Mouse (Mus musculus) heart, embryonic 10.5 days (tissue): ENCODE measurements around the gene Fezf2. TPM values are rescaled to one million over a fixed set of nuclear protein-coding genes. Genes with fewer than 3 reads are reported as not detected.
A peak's percentile ranks its signal among the peaks of the same experiment; 100 is the strongest.

Experiments
- DNase-seq: peaks from one replicate; pipeline ENCODE4 v3.0.0-alpha.2; 2017; ENCODE audit warnings: low spot score
- H3K27ac ChIP-seq: fragments of 300-500 bp; sonication (generic); 2 replicates; pipeline ENCODE4 v1.5.1; 2016; ENCODE audit warnings: mild to moderate bottlenecking
- H3K27me3 ChIP-seq: fragments of 300-500 bp; sonication (generic); 2 replicates; pipeline ENCODE4 v1.6.1; 2016; ENCODE audit warnings: mild to moderate bottlenecking; ENCODE audit not compliant: poor library complexity, insufficient read depth, severe bottlenecking
- H3K36me3 ChIP-seq: fragments of 300-500 bp; sonication (generic); 2 replicates; pipeline ENCODE4 v1.6.1; 2016; ENCODE audit warnings: mild to moderate bottlenecking, moderate library complexity
- H3K4me1 ChIP-seq: fragments of 300-500 bp; sonication (generic); 2 replicates; pipeline ENCODE4 v1.6.1; 2016; ENCODE audit warnings: mild to moderate bottlenecking
- H3K4me3 ChIP-seq: fragments of 300-500 bp; sonication (generic); 2 replicates; pipeline ENCODE4 v1.5.1; 2016; ENCODE audit warnings: mild to moderate bottlenecking, moderate library complexity
- H3K9me3 ChIP-seq: fragments of 300-500 bp; sonication (generic); 2 replicates; pipeline ENCODE4 v1.6.1; 2016; ENCODE audit warnings: mild to moderate bottlenecking, moderate library complexity
- WGBS: fragments of 180-500 bp; shearing (Covaris S2); methylation state at CpG from one replicate; pipeline ENCODE4 v1.1.7; 2016; 5-methylcytosine and 5-hydroxymethylcytosine counted together
- polyA plus RNA-seq: library from polyadenylated mRNA; unstranded; fragments of >200 nt; fragmentation: Nextera tagmentation; extraction: Ambion mirVana; gene quantifications from 2 replicates; pipeline ENCODE4 v1.2.1, GENCODE M21; 2016

The Fezf2 gene
- polyA plus RNA-seq, 1 experiment from 2014 or later, result not detected

DNA sequence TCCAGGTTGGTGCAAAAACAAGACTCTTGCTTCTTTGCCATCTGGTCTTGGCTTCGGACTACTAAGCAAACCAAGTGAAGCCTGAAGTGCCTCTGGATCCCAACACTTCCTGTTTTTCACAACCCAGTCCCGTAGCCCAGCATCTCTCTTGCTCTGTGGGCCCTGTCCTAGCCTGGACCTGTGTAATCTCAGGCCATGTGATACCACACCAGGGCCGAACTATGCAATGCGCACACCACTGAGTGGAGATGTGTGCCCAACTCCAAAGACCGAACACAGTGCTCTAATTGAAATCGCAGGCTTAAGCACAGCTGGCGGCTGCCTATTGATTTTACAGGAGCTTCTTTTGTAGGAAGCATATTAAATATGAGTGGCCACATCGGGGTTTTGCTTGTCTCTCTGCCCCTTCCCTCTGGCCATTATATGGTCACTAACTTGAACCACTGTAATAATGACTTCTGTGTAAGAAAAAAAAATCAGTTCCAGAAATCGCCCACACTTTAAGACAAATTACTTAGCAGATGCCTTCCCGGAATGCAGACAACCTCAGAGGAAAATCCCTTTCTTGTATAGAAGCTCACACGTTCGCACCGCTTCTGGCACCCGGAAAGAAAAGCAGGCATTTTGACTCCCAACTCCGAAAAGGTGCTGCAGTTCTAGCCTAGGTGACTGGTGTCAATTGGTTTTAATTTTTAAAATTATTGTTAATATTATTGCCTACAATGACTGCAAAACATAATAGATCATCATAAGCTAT is 1.5 kb upstream of the Fezf2 start:
- 6% methylated on average over 15 of the region's 15 CpGs for WGBS
- Histone ChIP-seq H3K9me3 (no peaks in the 10 kb centered on the region), H3K36me3 (no peaks in the 10 kb centered on the region), H3K4me3 (no peak overlapping the region), H3K4me1 (peaks cover 20% of the 10 kb centered on the region), H3K27ac (no peak overlapping the region), H3K27me3 (peaks cover 100% of the 10 kb centered on the region)
- no peak for DNase-seq

DNA sequence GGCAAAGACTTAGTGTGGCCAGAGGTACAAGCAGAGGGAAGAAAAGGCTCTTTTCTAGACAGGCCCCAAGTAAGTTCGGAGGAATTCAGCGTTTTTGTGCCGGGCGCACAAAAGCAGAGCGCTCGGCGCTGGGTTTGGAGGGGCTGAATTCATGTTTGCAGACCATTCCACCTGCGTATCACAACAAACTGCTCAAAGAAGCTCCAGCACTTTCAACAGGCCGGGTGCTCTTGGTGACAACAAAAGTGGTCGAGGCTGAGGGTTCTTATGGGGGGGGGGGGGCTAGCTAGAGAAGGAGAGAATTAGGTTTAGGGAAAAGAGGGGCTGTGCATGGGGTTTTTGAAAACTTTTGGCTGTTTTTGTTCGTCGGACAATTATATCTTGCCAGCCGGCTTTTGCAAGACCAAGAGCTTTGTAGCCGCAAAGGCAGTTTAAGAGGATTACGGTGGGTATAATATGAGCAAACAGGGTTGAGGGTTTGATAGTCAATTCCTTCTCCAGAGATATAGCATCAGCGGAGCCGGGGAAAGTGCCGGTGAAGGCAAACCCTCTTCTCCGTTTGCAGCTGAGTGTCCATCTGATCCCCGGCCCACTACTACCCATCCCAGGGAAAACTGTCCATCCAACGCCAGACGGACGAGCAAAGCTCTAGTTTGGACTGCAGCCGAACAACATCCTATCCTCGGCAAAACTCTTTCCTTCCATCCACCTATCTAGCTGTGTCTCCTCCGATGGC is 956 bp downstream of the Fezf2 start:
- Histone ChIP-seq H3K36me3 (no peaks in the 10 kb centered on the region), H3K27me3 (peaks cover 99% of the 10 kb centered on the region), H3K4me1 (peaks cover 23% of the 10 kb centered on the region), H3K4me3 (peak overlapping the region; percentile 39), H3K9me3 (no peaks in the 10 kb centered on the region), H3K27ac (no peak overlapping the region)
- DNase-seq, result no peak
- 2% methylated on average over 26 of the region's 26 CpGs for WGBS

DNA sequence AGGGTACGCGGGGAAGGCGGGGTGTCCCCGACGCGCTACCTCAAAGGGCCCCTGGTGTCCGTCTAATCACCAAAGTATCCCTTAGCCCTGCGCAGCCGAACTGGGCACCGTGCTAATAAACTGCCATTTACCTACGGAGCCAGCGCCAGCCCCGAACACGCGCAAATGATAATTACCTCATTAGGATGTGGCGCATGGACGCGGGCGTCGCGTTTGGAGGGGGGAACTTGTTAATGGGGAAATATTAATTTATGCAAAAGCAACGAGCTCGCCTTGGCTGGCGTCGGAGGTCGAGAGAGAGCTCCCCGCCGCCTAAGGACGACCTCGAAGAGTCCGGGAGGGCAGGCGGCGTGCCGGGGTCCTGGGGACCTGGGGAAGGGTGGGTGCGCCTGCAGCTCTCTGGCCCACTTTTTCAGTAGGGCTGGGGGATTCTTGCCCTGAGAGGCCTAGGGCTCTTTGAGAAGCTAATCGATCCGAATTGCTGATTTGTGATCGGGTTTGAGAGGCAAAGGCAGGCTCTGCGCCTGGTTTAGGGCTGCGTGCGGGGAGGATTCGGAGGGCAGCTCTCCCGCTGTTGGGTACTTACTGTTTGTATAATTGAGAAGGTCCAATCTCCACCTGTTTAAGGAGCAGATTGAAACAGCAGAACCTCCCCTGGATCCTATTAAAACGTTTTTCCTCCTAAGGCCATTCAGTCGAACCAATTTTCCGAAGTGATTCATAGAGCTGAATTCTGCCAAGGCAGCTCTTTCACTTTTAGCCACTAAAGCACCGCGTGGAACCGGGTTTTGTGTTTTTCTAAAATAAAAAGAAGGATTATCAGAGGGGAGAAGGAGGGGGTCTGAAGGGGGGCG is 1.8 kb downstream of the Fezf2 start:
- no peak for DNase-seq
- peaks cover 23% of the 10 kb centered on the region for H3K4me1 ChIP-seq
- no peak overlapping the region for H3K27ac ChIP-seq
- no peaks in the 10 kb centered on the region for H3K9me3 ChIP-seq
- H3K36me3 ChIP-seq, result no peaks in the 10 kb centered on the region
- peaks cover 99% of the 10 kb centered on the region for H3K27me3 ChIP-seq
- peak overlapping the region; percentile 39 for H3K4me3 ChIP-seq
- WGBS, result under 1% methylated on average over 50 of the region's 50 CpGs

DNA sequence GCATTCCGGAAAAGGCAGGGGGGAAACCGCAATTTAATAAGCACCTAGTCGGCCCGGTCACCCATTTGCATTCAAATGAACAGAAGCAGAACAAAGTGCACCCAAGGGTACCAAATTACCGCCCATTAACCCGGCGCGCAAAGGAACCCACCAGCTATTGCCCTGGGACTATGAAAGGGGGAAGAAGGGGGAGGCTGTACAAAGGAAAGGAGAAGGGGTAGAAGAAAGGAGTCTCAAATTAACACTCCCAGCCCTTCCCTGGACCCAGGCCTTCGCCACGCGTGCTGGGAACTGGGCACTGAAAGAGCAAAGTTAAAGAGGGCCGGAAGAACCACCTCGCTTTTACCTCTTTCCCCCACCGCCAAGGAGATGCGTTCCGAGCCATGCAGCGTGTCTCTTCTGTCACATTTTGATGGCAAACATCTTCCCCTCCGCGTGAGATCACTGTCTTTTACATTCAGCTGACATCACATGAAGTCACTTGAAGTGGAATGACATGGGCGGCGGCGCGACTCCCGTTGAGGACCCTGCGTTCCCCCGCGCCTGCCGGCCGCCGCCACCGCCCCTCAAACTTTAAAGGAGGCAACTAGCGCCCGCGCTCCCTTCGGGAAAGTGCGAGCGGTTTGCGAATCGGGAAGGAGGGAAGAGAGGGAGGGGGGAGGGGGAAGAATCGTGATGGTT is 2.6 kb downstream of the Fezf2 start:
- Histone ChIP-seq H3K4me3 (peak overlapping the region; percentile 39), H3K36me3 (no peaks in the 10 kb centered on the region), H3K27me3 (peaks cover 99% of the 10 kb centered on the region), H3K9me3 (no peaks in the 10 kb centered on the region), H3K4me1 (peaks cover 28% of the 10 kb centered on the region), H3K27ac (no peak overlapping the region)
- peak; percentile 63 for DNase-seq
- WGBS, result under 1% methylated on average over 40 of the region's 40 CpGs

DNA sequence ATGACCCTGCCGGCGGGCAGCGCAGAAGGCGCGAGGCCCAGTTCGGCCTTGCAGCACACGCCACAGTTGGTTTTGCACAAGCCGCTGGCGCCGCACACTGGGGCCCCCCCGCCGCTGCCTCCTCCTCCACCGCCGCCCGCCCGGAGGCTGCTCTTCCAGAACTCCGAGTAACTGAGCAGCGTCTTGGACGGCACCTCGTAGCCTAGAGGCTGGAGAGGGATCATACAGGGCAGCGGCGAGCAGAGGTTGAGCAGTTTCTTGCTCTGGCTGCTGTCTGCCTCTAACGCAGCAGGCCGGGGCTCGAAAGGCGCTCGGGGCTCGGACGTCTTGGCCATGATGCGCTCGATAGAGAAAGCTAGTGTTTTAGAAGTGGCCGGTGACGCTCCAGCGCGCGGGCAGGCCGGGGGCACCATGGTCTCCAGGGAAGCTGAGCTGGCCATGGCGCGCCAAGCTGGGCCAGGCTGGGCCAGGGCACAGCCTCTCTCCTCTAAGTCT is 3.2 kb downstream of the Fezf2 start:
- DNase-seq, result peak; percentile 76
- under 1% methylated on average over 39 of the region's 39 CpGs for WGBS
- no peaks in the 10 kb centered on the region for H3K9me3 ChIP-seq
- peaks cover 99% of the 10 kb centered on the region for H3K27me3 ChIP-seq
- H3K4me3 ChIP-seq, result peak overlapping the region; percentile 37
- H3K4me1 ChIP-seq, result peaks cover 32% of the 10 kb centered on the region
- no peak overlapping the region for H3K27ac ChIP-seq
- no peaks in the 10 kb centered on the region for H3K36me3 ChIP-seq

DNA sequence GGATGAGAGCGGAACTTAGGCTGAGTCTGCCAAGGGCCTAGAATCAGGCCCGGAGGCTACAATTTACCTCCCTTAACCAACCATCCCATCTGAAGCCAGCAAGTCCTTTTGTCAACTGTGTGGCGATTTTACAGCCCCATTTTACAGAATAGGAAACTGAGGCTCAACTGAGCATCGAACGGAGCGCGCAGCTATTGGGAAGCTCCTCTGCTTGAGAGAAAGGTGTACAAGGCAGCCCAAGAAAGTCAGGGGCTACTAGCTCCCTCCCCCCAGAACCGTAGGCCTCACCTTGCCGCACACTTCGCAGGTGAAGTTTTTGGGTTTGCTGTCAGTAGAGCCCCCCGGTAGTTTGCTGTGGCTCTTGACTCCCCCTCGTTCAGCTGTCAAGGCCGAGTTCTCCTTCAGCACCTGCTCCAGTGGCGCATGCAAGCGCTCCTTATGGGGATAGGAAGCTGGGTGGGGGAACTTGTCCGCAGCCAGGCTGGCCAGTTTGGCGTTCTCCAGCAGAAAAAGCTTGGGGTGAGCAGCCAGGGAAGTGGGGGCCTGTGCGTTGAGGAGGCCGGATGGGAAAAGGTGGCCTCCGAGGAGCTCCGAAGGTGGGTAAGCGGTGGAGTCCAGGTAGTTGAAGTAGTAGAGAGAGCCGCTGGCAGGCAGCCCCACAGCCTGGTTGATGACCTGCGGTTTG is 3.8 kb downstream of the Fezf2 start:
- no peaks in the 10 kb centered on the region for H3K36me3 ChIP-seq
- no peak overlapping the region for H3K27ac ChIP-seq
- H3K4me1 ChIP-seq, result peaks cover 32% of the 10 kb centered on the region
- no peaks in the 10 kb centered on the region for H3K9me3 ChIP-seq
- 2% methylated on average over 24 of the region's 24 CpGs for WGBS
- peak; percentile 75 for DNase-seq
- H3K4me3 ChIP-seq, result peak overlapping the region; percentile 37
- H3K27me3 ChIP-seq, result peaks cover 99% of the 10 kb centered on the region

DNA sequence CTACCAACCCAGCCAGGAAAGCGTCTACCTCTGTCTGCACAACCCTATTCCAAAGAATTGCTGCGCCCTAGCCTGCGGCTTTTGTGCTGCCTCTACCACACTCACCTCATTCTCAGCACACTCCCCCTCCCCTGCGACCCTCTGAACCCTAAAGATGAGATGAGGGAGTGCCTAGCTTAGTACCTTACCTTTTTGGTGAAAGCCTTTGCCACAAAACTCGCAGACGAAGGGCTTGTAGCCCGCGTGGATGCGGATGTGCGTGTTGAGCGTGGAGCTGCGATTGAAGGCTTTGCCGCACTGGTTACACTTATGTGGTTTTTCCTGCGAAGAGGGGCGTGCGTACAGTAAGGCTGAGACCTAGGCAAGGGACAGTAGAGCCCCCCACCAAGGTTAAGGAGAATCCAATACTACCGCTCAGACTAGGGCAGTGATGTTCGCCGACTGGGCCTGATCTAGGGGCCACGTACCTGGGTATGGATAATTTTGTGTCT is 4.5 kb downstream of the Fezf2 start:
- Histone ChIP-seq H3K27me3 (peaks cover 99% of the 10 kb centered on the region), H3K4me3 (no peak overlapping the region), H3K36me3 (no peaks in the 10 kb centered on the region), H3K9me3 (no peaks in the 10 kb centered on the region), H3K27ac (no peak overlapping the region), H3K4me1 (peaks cover 32% of the 10 kb centered on the region)
- DNase-seq, result peak; percentile 73
- 1% methylated on average over 20 of the region's 20 CpGs for WGBS

DNA sequence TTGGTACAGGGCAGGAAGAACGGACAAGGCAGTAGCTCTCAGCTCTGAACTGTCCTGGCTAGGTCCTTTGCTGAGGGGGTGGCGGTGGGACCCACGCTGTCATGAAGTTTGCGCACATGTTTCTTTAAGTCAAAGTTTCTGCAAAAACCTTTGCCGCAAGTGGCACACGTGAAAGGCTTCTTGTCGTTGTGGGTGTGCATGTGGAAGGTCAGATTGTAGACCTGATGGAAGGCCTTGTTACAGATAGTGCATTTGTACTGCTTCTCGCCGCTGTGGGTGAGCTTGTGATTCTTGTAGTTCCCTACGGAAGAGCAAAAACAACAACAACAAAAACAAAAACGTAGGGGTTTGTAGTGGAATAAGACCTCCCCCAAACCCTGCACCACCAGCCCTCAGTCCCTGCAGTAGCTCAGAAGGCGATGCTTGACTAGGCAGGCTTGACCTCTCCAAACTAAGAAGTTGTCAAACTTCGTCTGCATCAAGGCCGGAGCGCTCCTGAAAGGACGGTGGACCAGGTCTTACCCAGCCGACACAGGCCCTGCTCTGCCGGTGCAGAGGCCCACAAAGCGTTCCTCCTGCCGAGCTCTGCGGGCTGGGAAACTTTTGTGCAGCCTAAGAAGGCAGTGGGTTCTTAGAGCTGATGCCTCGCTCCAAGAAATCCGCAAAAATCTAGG is 5.4 kb downstream of the Fezf2 start:
- no peaks in the 10 kb centered on the region for H3K9me3 ChIP-seq
- H3K27me3 ChIP-seq, result peaks cover 99% of the 10 kb centered on the region
- peak; percentile 64 for DNase-seq
- no peaks in the 10 kb centered on the region for H3K36me3 ChIP-seq
- no peak overlapping the region for H3K4me3 ChIP-seq
- 1% methylated on average over 23 of the region's 23 CpGs for WGBS
- peaks cover 32% of the 10 kb centered on the region for H3K4me1 ChIP-seq
- no peak overlapping the region for H3K27ac ChIP-seq

DNA sequence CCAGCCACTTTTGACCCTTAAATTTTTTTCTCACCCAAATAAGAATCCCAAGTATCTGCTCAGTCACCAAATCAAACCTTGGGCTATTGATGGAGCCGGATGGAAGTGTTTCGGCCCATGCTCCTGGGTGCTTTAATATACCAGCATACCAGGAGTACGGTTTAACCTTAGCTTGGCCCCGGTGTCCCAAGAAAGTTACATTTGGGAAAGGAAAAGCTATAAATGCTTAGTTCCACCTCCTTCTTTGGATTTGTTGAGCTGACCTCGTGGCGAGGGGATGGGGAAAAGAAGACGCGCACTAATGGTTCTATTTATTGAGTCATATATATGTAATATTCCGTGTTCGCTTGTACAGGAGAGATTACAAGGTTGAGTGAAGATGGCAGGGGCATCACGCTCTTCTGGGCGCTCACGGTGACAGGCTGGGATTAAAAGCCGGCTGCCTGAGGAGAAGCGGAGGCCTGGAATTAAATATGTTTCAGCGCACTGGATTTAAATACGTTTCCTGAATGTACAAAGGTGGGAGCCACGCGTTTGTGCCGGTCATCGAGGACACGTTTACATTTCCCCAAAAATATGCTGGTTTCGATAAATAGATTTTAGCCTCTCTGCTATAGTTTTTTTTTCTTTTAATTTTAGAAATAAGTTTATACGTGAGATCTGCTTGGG is 6.1 kb downstream of the Fezf2 start:
- H3K27me3 ChIP-seq, result peaks cover 99% of the 10 kb centered on the region
- peak; percentile 59 for DNase-seq
- H3K36me3 ChIP-seq, result no peaks in the 10 kb centered on the region
- H3K4me3 ChIP-seq, result no peak overlapping the region
- no peaks in the 10 kb centered on the region for H3K9me3 ChIP-seq
- peaks cover 32% of the 10 kb centered on the region for H3K4me1 ChIP-seq
- WGBS, result 2% methylated on average over 24 of the region's 24 CpGs
- no peak overlapping the region for H3K27ac ChIP-seq

DNA sequence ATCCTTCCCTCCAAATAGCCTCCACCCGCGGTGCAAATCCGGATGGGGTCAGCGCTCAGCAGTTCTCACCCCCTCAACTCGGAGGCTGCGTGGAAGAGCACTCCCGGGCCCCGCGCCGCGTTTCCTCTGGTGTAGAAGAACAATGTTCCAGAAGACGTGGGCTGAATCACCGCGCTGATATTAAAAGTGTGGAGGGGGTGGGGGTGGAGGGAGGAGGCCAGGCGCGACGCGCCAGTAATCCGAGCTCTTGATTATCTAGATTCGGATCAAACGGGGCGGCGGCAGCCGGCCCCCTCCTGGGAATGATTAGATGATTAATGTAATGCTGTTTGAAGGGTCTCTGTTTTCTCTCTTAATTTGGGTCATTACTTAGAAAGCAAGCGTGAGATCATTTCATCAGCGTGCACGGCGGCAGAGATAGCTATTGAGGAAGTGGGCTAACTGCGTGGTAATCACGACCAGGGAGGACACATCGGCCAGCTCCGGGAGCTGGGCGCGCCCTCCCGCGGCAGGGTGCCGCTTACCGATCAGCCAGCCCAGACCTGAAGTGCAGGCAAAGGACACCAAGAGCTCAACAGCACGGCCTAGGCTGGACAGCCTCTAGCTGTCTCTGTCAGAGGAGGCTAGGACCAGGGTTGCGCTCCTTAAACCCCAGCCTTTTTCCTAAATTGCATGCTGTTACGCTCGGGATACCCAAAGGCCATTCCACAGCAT is 6.8 kb downstream of the Fezf2 start:
- no peaks in the 10 kb centered on the region for H3K9me3 ChIP-seq
- H3K27ac ChIP-seq, result no peak overlapping the region
- under 1% methylated on average over 42 of the region's 42 CpGs for WGBS
- peak overlapping the region; percentile 33 for H3K4me3 ChIP-seq
- DNase-seq, result peak; percentile 78
- H3K27me3 ChIP-seq, result peaks cover 99% of the 10 kb centered on the region
- H3K36me3 ChIP-seq, result no peaks in the 10 kb centered on the region
- peaks cover 31% of the 10 kb centered on the region for H3K4me1 ChIP-seq
